Mouse (Mus musculus) lung, postnatal 0 days (tissue): Measurements from ENCODE around the gene Arr3. TPM values are rescaled to one million over a fixed set of nuclear protein-coding genes. Genes with fewer than 3 reads are reported as not detected.
A peak's percentile ranks its signal among the peaks of the same experiment; 100 is the strongest.

ENCODE experiments used
- ATAC-seq: fragments of 200-750 bp; cut with Nextera tagmentation; 2 replicates; pipeline ENCODE4 v1.8.0; 2017; ENCODE audit warnings: moderate library complexity
- DNase-seq: peaks from one replicate; pipeline ENCODE4 v3.0.0-alpha.2; 2016; ENCODE audit warnings: low spot score
- H3K27ac ChIP-seq: fragments of 300-500 bp; sonication (generic); 2 replicates; pipeline ENCODE4 v1.5.1; 2014; ENCODE audit warnings: antibody characterized with exemption, mild to moderate bottlenecking, low read length, mixed read lengths
- H3K27me3 ChIP-seq: fragments of 300-500 bp; sonication (generic); replicated peaks from 2 replicates; pipeline ENCODE4 v1.6.1; 2014; ENCODE audit warnings: low read length, mixed read lengths; ENCODE audit not compliant: insufficient read depth
- H3K36me3 ChIP-seq: fragments of 300-500 bp; sonication (generic); 2 replicates; pipeline ENCODE4 v1.6.1; 2014; ENCODE audit warnings: low read length, mixed read lengths; ENCODE audit not compliant: insufficient read depth
- H3K4me1 ChIP-seq: fragments of 300-500 bp; sonication (generic); 2 replicates; pipeline ENCODE4 v1.6.1; 2014; ENCODE audit warnings: antibody characterized with exemption, low read depth, low read length, mixed read lengths; ENCODE audit not compliant: insufficient read depth
- H3K4me2 ChIP-seq: fragments of 300-500 bp; sonication (generic); replicated peaks from 2 replicates; pipeline ENCODE4 v1.6.1; 2014; ENCODE audit warnings: low read depth, mild to moderate bottlenecking, low read length, moderate library complexity, mixed read lengths
- H3K4me3 ChIP-seq: fragments of 300-500 bp; sonication (generic); 2 replicates; pipeline ENCODE4 v1.5.1; 2014; ENCODE audit warnings: low read depth, low read length
- H3K9ac ChIP-seq: fragments of 300-500 bp; sonication (generic); replicated peaks from 2 replicates; pipeline ENCODE4 v1.6.1; 2014; ENCODE audit warnings: low read depth, mild to moderate bottlenecking
- H3K9me3 ChIP-seq: fragments of 300-500 bp; sonication (generic); 2 replicates; pipeline ENCODE4 v1.6.1; 2016; ENCODE audit warnings: low read length, mixed read lengths
- CTCF ChIP-seq: IDR thresholded peaks from 2 replicates; pipeline ENCODE4 v1.5.1; 2016; ENCODE audit warnings: antibody characterized with exemption, mild to moderate bottlenecking
- EP300 ChIP-seq: IDR thresholded peaks from 2 replicates; pipeline ENCODE4 v1.6.1; 2016; ENCODE audit warnings: antibody characterized with exemption, mild to moderate bottlenecking, control low read depth
- WGBS: fragments of 180-500 bp; shearing (Covaris S2); extraction: QIAGEN DNeasy Blood & Tissue Kit; methylation state at CpG from one replicate; pipeline ENCODE4 v1.1.7; 2014; 5-methylcytosine and 5-hydroxymethylcytosine counted together
- polyA plus RNA-seq: library from polyadenylated mRNA; unstranded; fragments of >200 nt; fragmentation: Nextera tagmentation; extraction: Ambion mirVana; gene quantifications from 2 replicates; pipeline ENCODE4 v1.2.1, GENCODE M21; 2015

Gene Arr3
- polyA plus RNA-seq, 1 experiment from 2014 or later, result not detected

DNA sequence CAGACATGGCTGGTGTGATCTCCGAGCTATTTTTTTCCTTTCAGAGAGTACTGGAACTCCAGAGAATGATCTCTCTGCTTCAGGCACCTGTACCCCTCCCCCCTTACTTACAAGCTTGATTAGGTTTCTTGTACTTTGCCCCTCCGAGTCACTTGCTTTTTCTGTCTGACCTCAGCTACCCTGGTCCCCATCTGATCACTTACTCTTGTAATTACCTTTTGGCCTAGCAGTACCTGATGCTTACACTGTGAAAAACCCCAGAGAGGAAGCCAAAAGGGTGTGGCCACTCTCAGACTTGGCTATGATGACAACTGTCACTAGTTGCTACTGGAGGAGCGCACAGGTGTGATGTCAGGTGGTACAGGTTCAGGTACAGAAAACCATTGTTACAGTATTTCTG, 13.2 kb downstream of the Arr3 start:
- DNase-seq, result no peak
- no peak for TF ChIP-seq CTCF
- TF ChIP-seq EP300, result no peak
- H3K4me1 ChIP-seq, result no peaks in the 10 kb centered on the region
- no peak overlapping the region for H3K4me3 ChIP-seq
- H3K9ac ChIP-seq, result no peak overlapping the region
- H3K27me3 ChIP-seq, result no peaks in the 10 kb centered on the region
- H3K36me3 ChIP-seq, result no peaks in the 10 kb centered on the region
- WGBS, result 44% methylated on average over 3 of the region's 3 CpGs
- H3K27ac ChIP-seq, result no peak overlapping the region
- no peak for ATAC-seq
- no peaks in the 10 kb centered on the region for H3K9me3 ChIP-seq
- no peak overlapping the region for H3K4me2 ChIP-seq

DNA sequence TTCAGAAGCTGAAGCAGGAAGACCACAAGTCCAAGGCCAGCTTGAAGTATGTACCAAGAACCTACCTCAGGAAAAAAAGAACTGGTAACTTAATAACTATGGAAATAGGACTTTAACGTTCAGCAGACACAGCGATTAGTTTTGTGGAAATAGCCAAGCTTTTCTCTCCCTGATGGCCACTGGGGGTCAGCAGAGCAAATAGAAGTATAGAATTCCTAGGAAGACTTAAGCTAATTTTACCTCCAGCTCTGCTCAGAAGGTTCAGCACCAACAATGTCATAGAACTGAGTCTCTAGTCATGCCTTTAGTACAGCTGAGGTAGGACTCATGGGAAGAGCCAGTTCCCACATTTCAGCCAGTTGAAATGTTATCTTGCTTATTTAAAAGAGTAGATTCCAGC, 16.1 kb downstream of the Arr3 start:
- 63% methylated on average over 2 of the region's 2 CpGs for WGBS
- Histone ChIP-seq H3K4me2 (no peak overlapping the region), H3K36me3 (no peaks in the 10 kb centered on the region), H3K27me3 (no peaks in the 10 kb centered on the region), H3K9ac (no peak overlapping the region), H3K27ac (no peak overlapping the region), H3K4me1 (no peaks in the 10 kb centered on the region), H3K4me3 (no peak overlapping the region), H3K9me3 (no peaks in the 10 kb centered on the region)
- no peak for ATAC-seq
- peak; percentile 36 for DNase-seq
- no peak for TF ChIP-seq EP300
- TF ChIP-seq CTCF, result peak; percentile 38

- no peak for ATAC-seq
These were observed 18.9 kb downstream of the Arr3 start for GRCm38 (mm10) chrX:100624242-100624641.

DNA sequence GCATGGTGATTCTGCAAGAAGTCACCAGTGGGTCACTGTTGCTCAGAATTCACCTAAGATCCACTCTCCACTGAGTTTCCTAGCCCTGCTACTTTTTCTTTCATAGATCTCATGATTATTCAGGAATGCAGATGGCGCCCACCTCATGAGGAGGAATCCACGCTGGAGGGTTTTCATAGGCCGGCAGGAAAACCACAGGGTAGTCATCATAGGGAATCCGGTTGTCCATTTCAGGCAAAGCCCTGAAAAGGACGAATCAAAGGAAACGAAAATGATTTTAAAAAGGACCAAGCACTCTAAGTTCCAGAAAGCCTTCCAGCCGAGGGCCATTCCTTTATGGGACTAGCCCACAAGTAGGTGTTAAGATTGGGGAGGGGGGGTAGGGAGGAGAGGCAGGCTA, 19.8 kb downstream of the Arr3 start:
- WGBS, result 28% methylated on average over 7 of the region's 7 CpGs
- Histone ChIP-seq H3K4me3 (peak overlapping the region; percentile 52), H3K36me3 (no peaks in the 10 kb centered on the region), H3K27ac (no peak overlapping the region), H3K27me3 (no peaks in the 10 kb centered on the region), H3K4me2 (peak overlapping the region; percentile 45), H3K9me3 (no peaks in the 10 kb centered on the region), H3K9ac (peak overlapping the region; percentile 43; the same call in 1 of the 2 replicates), H3K4me1 (no peaks in the 10 kb centered on the region)
- ATAC-seq, result no peak
- TF ChIP-seq CTCF (no peak), EP300 (no peak)
- DNase-seq, result peak; percentile 9

More at GRCm38 (mm10) chrX:100624242-100624641, 18.9 kb downstream of the Arr3 start:
- DNase-seq, result no peak
- H3K36me3 ChIP-seq, result no peaks in the 10 kb centered on the region
- no peak overlapping the region for H3K4me2 ChIP-seq
- H3K9me3 ChIP-seq, result no peaks in the 10 kb centered on the region
- no peak for TF ChIP-seq CTCF
- H3K4me3 ChIP-seq, result no peak overlapping the region
- no peaks in the 10 kb centered on the region for H3K27me3 ChIP-seq
- no peak overlapping the region for H3K27ac ChIP-seq
- H3K9ac ChIP-seq, result no peak overlapping the region
- H3K4me1 ChIP-seq, result no peaks in the 10 kb centered on the region
- WGBS, result 88% methylated on average over 4 of the region's 4 CpGs

- Histone ChIP-seq H3K36me3 (no peaks in the 10 kb centered on the region), H3K27me3 (no peaks in the 10 kb centered on the region), H3K4me1 (no peaks in the 10 kb centered on the region), H3K4me3 (peak within 1 kb of the TSS; percentile 52), H3K4me2 (peak within 1 kb of the TSS; percentile 79), H3K27ac (peak within 1 kb of the TSS; percentile 78; the same call in 1 of the 2 replicates), H3K9ac (peak within 1 kb of the TSS; percentile 43; the same call in 1 of the 2 replicates), H3K9me3 (no peaks in the 10 kb centered on the region)
- ATAC-seq (no peak), DNase-seq (no peak)
- WGBS, result 13% methylated on average over 3 of the region's 3 CpGs
- TF ChIP-seq EP300 (no peak), CTCF (no peak)
These were observed 20.2 kb downstream of the Arr3 start, which contains the start of gene Kif4 for GRCm38 (mm10) chrX:100625546-100625801. Gene Kif4, plus strand, starts transcription at chrX:100625737.

DNA sequence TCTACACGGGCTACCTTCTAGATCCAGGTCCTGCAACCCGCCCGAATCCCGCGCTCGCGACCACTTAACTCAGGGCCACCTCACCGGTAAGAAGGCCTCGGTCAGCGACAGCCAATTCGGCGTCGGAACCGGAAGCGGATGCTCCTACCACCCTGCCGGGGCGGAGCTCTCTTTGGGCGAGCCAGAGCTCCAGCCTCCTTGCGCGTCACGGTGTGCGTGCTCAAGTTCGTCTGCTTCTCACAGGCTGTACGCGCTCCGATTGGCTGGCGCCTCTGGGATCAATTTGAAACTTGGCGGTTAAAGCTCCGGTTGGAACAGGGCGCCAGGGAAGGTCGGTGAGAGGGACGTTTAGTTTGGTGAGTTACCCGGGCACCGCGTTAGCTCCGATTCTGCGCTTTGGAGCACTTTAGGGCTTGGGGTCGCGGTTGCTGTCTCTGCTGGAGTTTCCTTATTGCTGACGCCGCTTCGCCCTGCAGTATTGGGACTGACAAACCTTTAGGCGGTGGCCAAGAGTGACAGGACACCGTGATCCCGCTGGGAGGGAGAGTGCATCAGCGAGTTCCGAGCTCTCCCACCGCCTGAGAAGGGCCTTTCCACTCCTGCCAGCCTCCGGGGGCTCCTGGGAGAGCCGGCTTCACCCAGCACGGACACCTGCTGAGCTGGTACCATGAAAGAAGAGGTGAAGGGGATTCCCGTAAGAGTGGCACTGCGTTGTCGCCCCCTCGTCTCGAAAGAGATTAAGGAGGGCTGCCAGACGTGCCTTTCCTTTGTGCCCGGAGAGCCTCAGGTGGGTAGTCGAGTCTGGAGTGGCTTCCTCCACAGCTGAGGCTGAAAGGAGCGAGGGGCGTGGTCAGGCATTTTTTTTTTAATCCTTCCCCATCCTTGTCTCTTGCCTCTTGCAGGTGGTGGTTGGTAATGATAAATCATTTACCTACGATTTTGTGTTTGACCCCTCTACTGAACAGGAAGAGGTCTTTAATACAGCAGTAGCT, 20.8 kb downstream of the Arr3 start, which contains the start of gene Pdzd11:
Pdzd11 (minus strand) TSS at position 767 of the 992 bp plus-strand sequence.
- peak within 1 kb of the TSS; percentile 43; the same call in 1 of the 2 replicates for H3K9ac ChIP-seq
- H3K4me2 ChIP-seq, result peak within 1 kb of the TSS; percentile 79
- ATAC-seq, result peak; percentile 100
- WGBS, result 13% methylated on average over 58 of the region's 62 CpGs
- DNase-seq, result peak; percentile 96
- H3K4me3 ChIP-seq, result peak within 1 kb of the TSS; percentile 52
- no peaks in the 10 kb centered on the region for H3K27me3 ChIP-seq
- H3K36me3 ChIP-seq, result no peaks in the 10 kb centered on the region
- peak within 1 kb of the TSS; percentile 78; the same call in 1 of the 2 replicates for H3K27ac ChIP-seq
- no peaks in the 10 kb centered on the region for H3K4me1 ChIP-seq
- peak; percentile 22; the same call in 1 of the 2 replicates for TF ChIP-seq EP300
- TF ChIP-seq CTCF, result no peak
- no peaks in the 10 kb centered on the region for H3K9me3 ChIP-seq
